Mouse (Mus musculus): Measurements from ENCODE around the gene Ankmy2. TPM values are rescaled to one million over a fixed set of nuclear protein-coding genes. Genes with fewer than 3 reads are reported as not detected.

The Ankmy2 gene
- polyA plus RNA-seq, 1 experiment from 2014 or later: 25.8 TPM

DNA sequence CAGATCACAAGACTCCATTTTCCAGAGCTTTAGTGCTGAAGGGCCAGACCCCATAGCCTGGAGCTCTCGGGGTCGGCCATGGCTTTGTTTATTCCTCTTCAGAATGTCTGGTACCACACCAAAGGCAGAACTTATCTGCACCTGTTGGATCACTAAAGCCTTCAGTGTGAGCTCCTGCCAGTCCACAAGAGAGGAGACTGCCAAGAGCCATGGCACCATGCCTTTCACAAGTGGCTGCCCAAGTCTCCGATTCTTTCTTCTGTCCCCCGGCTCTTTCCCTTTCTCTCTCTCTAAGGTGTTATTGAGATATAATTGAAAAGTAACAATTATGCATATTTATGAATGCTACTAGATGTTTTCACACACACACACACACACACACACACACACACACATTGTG, 53.2 kb downstream of the Ankmy2 start:
- Histone ChIP-seq H3K4me1 (replicated peaks; ENCODE audit: control insufficient read depth, insufficient read depth, low read length) (no peaks in the 10 kb centered on the region), H3K27me3 (replicated peaks; ENCODE audit: control insufficient read depth, insufficient read depth, low read length) (no peaks in the 10 kb centered on the region), H3K27ac (ENCODE audit: low read depth, low read length) (no peak overlapping the region), H3K9ac (ENCODE audit: low read depth, low read length) (no peak overlapping the region), H3K36me3 (ENCODE audit: control insufficient read depth, insufficient read depth) (no peaks in the 10 kb centered on the region), H3K9me3 (ENCODE audit: control insufficient read depth) (no peaks in the 10 kb centered on the region), H3K4me3 (ENCODE audit: low read depth, low read length) (no peak overlapping the region), H3K4me2 (replicated peaks; ENCODE audit: low read depth) (no peak overlapping the region)
- 69% methylated on average over 4 of the region's 4 CpGs for WGBS
- no peak for TF ChIP-seq CTCF (IDR thresholded peaks at IDR 0.05; ENCODE audit: low read depth)
- no peak for ATAC-seq

DNA sequence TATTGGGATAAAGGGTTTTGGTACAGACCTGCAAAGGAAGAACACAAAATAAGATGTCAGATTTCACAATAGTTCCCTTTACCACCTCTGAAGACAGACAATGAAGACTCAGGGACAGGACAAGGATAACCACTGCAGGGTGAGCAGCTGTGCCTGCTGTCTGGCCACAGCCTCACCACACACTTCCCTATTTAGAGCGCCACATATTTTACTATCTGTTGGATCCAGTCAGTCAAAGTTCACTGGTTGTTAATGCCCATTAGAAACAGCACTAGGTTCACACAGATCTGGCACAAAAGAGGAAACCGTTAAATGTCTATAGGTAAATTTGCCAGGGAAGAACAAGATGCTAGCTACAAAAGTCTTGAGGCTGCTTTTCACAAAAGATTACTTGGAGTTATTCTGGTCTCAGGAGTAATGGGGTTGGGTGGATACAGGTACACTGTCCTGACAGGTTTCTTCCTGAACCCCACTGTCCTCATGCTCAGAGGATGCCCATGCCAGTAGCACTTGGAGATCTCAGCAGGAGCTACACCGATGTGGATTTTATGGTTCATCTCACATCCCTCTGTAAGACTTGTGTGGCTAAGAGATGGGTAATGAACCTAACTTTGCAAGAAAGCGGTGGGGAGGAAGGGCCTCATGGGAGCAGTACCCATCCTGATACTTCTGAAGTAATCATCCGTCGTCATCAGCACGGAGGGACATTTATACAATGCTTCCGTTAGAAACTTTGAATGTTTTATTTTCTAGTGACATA, 57.7 kb downstream of the Ankmy2 start:
- no peak overlapping the region for H3K27ac ChIP-seq (ENCODE audit: low read depth, low read length)
- no peaks in the 10 kb centered on the region for H3K4me1 ChIP-seq (replicated peaks; ENCODE audit: control insufficient read depth, insufficient read depth, low read length)
- no peak overlapping the region for H3K4me2 ChIP-seq (replicated peaks; ENCODE audit: low read depth)
- WGBS: 44% methylated on average over 8 of the region's 8 CpGs
- H3K27me3 ChIP-seq (replicated peaks; ENCODE audit: control insufficient read depth, insufficient read depth, low read length): no peaks in the 10 kb centered on the region
- H3K9me3 ChIP-seq (ENCODE audit: control insufficient read depth): no peaks in the 10 kb centered on the region
- ATAC-seq: no peak
- no peaks in the 10 kb centered on the region for H3K36me3 ChIP-seq (ENCODE audit: control insufficient read depth, insufficient read depth)
- H3K4me3 ChIP-seq (ENCODE audit: low read depth, low read length): no peak overlapping the region
- H3K9ac ChIP-seq (ENCODE audit: low read depth, low read length): no peak overlapping the region
- TF ChIP-seq CTCF (IDR thresholded peaks at IDR 0.05; ENCODE audit: low read depth): no peak

DNA sequence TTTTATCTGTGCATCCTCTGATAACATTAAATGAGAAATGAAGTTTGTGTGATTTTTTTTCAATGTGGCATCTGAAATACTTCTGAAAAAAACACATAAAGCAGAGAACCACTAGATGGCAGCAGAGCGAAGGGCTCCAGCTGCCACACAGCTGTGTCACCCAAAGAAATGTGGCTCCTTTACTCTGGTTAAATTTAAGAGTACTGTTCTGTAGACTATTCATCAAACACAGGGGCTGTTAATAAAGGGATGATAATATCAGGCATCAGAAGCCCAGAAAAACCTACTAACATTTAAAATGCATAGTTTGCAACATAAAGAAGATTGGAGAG, 58.2 kb downstream of the Ankmy2 start:
- no peak for ATAC-seq
- H3K4me2 ChIP-seq (replicated peaks; ENCODE audit: low read depth): no peak overlapping the region
- no peaks in the 10 kb centered on the region for H3K36me3 ChIP-seq (ENCODE audit: control insufficient read depth, insufficient read depth)
- H3K9ac ChIP-seq (ENCODE audit: low read depth, low read length): no peak overlapping the region
- 0% methylated on average over 1 of the region's 1 CpGs for WGBS
- H3K27ac ChIP-seq (ENCODE audit: low read depth, low read length): no peak overlapping the region
- no peaks in the 10 kb centered on the region for H3K9me3 ChIP-seq (ENCODE audit: control insufficient read depth)
- no peak overlapping the region for H3K4me3 ChIP-seq (ENCODE audit: low read depth, low read length)
- TF ChIP-seq CTCF (IDR thresholded peaks at IDR 0.05; ENCODE audit: low read depth): peak; percentile 91
- no peaks in the 10 kb centered on the region for H3K4me1 ChIP-seq (replicated peaks; ENCODE audit: control insufficient read depth, insufficient read depth, low read length)
- H3K27me3 ChIP-seq (replicated peaks; ENCODE audit: control insufficient read depth, insufficient read depth, low read length): no peaks in the 10 kb centered on the region

DNA sequence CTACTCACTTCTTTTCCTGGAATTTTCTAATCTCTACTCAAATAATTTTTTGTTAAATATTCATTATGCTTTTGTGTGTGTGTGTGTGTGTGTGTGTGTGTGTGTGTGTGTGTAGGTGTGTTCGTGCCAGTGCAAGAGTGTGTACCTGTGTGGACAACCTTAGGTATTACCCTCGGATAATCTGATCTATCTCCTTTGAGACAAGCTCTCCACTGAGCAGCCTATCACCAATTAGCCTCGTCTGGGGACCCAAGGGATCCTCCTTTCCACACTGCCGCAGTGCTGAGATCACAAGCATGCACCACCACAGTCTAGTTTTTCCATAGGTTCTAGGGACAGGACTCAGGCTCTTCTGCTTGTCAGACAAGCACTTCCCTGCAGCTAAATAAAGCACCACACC, 59.3 kb downstream of the Ankmy2 start:
- TF ChIP-seq CTCF (IDR thresholded peaks at IDR 0.05; ENCODE audit: low read depth): no peak
- WGBS: 59% methylated on average over 4 of the region's 4 CpGs
- H3K36me3 ChIP-seq (ENCODE audit: control insufficient read depth, insufficient read depth): no peaks in the 10 kb centered on the region
- H3K9me3 ChIP-seq (ENCODE audit: control insufficient read depth): no peaks in the 10 kb centered on the region
- H3K4me1 ChIP-seq (replicated peaks; ENCODE audit: control insufficient read depth, insufficient read depth, low read length): no peaks in the 10 kb centered on the region
- H3K27ac ChIP-seq (ENCODE audit: low read depth, low read length): no peak overlapping the region
- H3K4me2 ChIP-seq (replicated peaks; ENCODE audit: low read depth): peak overlapping the region; percentile 50; the same call in 1 of the 2 replicates
- H3K27me3 ChIP-seq (replicated peaks; ENCODE audit: control insufficient read depth, insufficient read depth, low read length): no peaks in the 10 kb centered on the region
- no peak overlapping the region for H3K4me3 ChIP-seq (ENCODE audit: low read depth, low read length)
- no peak overlapping the region for H3K9ac ChIP-seq (ENCODE audit: low read depth, low read length)
- ATAC-seq: no peak; the same call in 1 of the 2 replicates

GRCm38 (mm10) chr12:36216905-36217304, 60.0 kb downstream of the Ankmy2 start:
- 0 out of 2 replicates have a peak, but pooled peaks have one; percentile 19 for ATAC-seq
- no peaks in the 10 kb centered on the region for H3K4me1 ChIP-seq (replicated peaks; ENCODE audit: control insufficient read depth, insufficient read depth, low read length)
- H3K36me3 ChIP-seq (ENCODE audit: control insufficient read depth, insufficient read depth): no peaks in the 10 kb centered on the region
- H3K9me3 ChIP-seq (ENCODE audit: control insufficient read depth): no peaks in the 10 kb centered on the region
- no peak overlapping the region for H3K27ac ChIP-seq (ENCODE audit: low read depth, low read length)
- peak overlapping the region; percentile 21; the same call in 1 of the 2 replicates for H3K4me3 ChIP-seq (ENCODE audit: low read depth, low read length)
- WGBS: 52% methylated on average over 10 of the region's 10 CpGs
- peak overlapping the region; percentile 50 for H3K4me2 ChIP-seq (replicated peaks; ENCODE audit: low read depth)
- H3K27me3 ChIP-seq (replicated peaks; ENCODE audit: control insufficient read depth, insufficient read depth, low read length): no peaks in the 10 kb centered on the region
- no peak overlapping the region for H3K9ac ChIP-seq (ENCODE audit: low read depth, low read length)
- TF ChIP-seq CTCF (IDR thresholded peaks at IDR 0.05; ENCODE audit: low read depth): no peak

GRCm38 (mm10) chr12:36224392-36224791, 67.5 kb downstream of the Ankmy2 start:
- Histone ChIP-seq H3K27ac (ENCODE audit: low read depth, low read length) (no peak overlapping the region), H3K9me3 (ENCODE audit: control insufficient read depth) (no peaks in the 10 kb centered on the region), H3K4me1 (replicated peaks; ENCODE audit: control insufficient read depth, insufficient read depth, low read length) (no peaks in the 10 kb centered on the region), H3K27me3 (replicated peaks; ENCODE audit: control insufficient read depth, insufficient read depth, low read length) (no peaks in the 10 kb centered on the region), H3K36me3 (ENCODE audit: control insufficient read depth, insufficient read depth) (no peaks in the 10 kb centered on the region), H3K9ac (ENCODE audit: low read depth, low read length) (no peak overlapping the region), H3K4me2 (replicated peaks; ENCODE audit: low read depth) (no peak overlapping the region), H3K4me3 (ENCODE audit: low read depth, low read length) (no peak overlapping the region)
- TF ChIP-seq CTCF (IDR thresholded peaks at IDR 0.05; ENCODE audit: low read depth): no peak
- no peak for ATAC-seq
- WGBS: 54% methylated on average over 4 of the region's 4 CpGs

All from intestine, postnatal 0 days (tissue).